Mouse (Mus musculus) telencephalon, adult 2 months (tissue): ENCODE measurements around the gene Sphk2.
A peak's percentile ranks its signal among the peaks of the same experiment; 100 is the strongest.

Experiments
- DNase-seq: peaks from one replicate; pipeline ENCODE4 v3.0.0-alpha.2; 2011; ENCODE audit warnings: low read depth, low spot score

Sphk2 gene

GRCm38 (mm10) chr7:45710477-45711191 is 7.2 kb downstream of the Sphk2 start:
- DNase-seq: no peak

- DNase-seq: no peak
Measured at GRCm38 (mm10) chr7:45709677-45710355, 8.0 kb downstream of the Sphk2 start.

- no peak for DNase-seq
Measured at GRCm38 (mm10) chr7:45709036-45709435, 8.8 kb downstream of the Sphk2 start.

- DNase-seq: no peak
Measured at GRCm38 (mm10) chr7:45708221-45708761, 9.5 kb downstream of the Sphk2 start.

- peak; percentile 84 for DNase-seq
Measured at GRCm38 (mm10) chr7:45707375-45707967, 10.3 kb downstream of the Sphk2 start.

- DNase-seq: no peak
Measured at GRCm38 (mm10) chr7:45706721-45707241, 11.0 kb downstream of the Sphk2 start.

GRCm38 (mm10) chr7:45705873-45706281 is 11.9 kb downstream of the Sphk2 start:
- no peak for DNase-seq

GRCm38 (mm10) chr7:45705443-45705864 is 12.3 kb downstream of the Sphk2 start:
- no peak for DNase-seq

- DNase-seq: peak; percentile 100
Measured at GRCm38 (mm10) chr7:45704730-45705442, 12.9 kb downstream of the Sphk2 start, which contains the start of gene Dbp. Dbp (plus strand) TSS chr7:45705088.

- DNase-seq: peak; percentile 95
Measured at GRCm38 (mm10) chr7:45704046-45704559, 13.7 kb downstream of the Sphk2 start.

GRCm38 (mm10) chr7:45703521-45704033 is 14.2 kb downstream of the Sphk2 start:
- no peak for DNase-seq

- DNase-seq: no peak
Measured at GRCm38 (mm10) chr7:45702809-45703520, 14.8 kb downstream of the Sphk2 start.

GRCm38 (mm10) chr7:45702316-45702715 is 15.5 kb downstream of the Sphk2 start:
- no peak for DNase-seq

- no peak for DNase-seq
Measured at GRCm38 (mm10) chr7:45701607-45702006, 16.2 kb downstream of the Sphk2 start.

GRCm38 (mm10) chr7:45701072-45701471 is 16.7 kb downstream of the Sphk2 start:
- no peak for DNase-seq

- peak; percentile 92 for DNase-seq
Measured at GRCm38 (mm10) chr7:45700301-45701015, 17.3 kb downstream of the Sphk2 start.

- no peak for DNase-seq
Measured at GRCm38 (mm10) chr7:45699523-45700141, 18.2 kb downstream of the Sphk2 start, which contains the start of gene Car11. Car11 (plus strand) TSS chr7:45699843.

- DNase-seq: no peak
Measured at GRCm38 (mm10) chr7:45697894-45698293, 19.9 kb downstream of the Sphk2 start.

- DNase-seq: no peak
Measured at GRCm38 (mm10) chr7:45695098-45695497, 22.7 kb downstream of the Sphk2 start.
